ENCODE assay signal across 9 mouse cellular contexts in the genomic region with DNA sequence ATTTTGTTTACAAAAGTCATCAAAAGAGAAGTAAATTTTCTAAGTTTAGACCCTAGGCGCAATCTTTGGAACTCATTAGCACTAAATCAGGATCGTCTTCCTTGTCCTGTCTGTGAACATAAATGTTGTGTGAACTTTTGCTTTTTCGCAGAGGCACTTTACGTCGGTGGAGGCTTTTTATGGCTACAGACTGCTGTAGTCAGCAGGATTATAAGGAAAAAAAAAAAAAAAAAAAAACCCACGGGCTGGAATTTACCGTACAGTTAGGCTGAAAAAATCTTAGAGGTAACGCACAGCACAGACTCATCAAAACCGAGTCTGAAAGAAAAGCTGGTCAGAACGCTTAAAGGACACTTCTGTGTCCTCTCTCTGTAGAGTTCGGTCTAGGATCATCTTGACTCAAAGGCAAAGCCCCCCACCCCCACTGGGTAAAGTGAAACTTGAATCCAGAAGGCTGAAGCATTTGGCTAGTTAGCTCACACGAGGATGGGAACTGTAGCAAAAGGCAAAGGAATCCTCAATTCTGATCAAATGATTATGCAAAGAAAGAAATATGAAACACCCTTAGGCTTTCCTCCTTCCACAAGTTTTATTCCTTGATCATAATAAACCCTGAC. TPM values are rescaled to one million over a fixed set of nuclear protein-coding genes. Genes with fewer than 3 reads are reported as not detected.
DNase-seq lines count a peak whose midpoint lies in the region; ATAC-seq and TF ChIP-seq lines count a peak whose summit lies in the region.
"Had no signal": no experiment of that assay in that cellular context is flagged by ENCODE, and none has a peak within 500 bp of the region (broad histone marks: within the 10 kb centered on the region; RNA-seq: fewer than 3 reads in every experiment).

No protein-coding gene starts in this region.

- TF ChIP-seq CTCF in spleen, adult 2 months (IDR thresholded peaks at IDR 0.05; ENCODE audit: extremely low read depth, insufficient read depth, insufficient read length, insufficient replicate concordance) = no peak
- TF ChIP-seq CTCF in stomach, postnatal 0 days (IDR thresholded peaks at IDR 0.05; ENCODE audit: low read depth) = no peak

- peak overlapping the region; percentile 50 for H3K4me2 ChIP-seq in limb, embryonic 12.5 days
- peak overlapping the region; percentile 52 for H3K4me2 ChIP-seq in stomach, postnatal 0 days (replicated peaks; ENCODE audit: low read depth)
- no peak overlapping the region for H3K4me2 ChIP-seq in midbrain, embryonic 11.5 days

- no peak for TF ChIP-seq POLR2A in spleen, adult 2 months (IDR thresholded peaks at IDR 0.05; ENCODE audit: low read depth, low read length)

- 46% methylated on average over 12 of the region's 12 CpGs for WGBS in spleen, adult 2 months
- 14% methylated on average over 12 of the region's 12 CpGs for WGBS in limb, embryonic 12.5 days
- WGBS in stomach, postnatal 0 days = 11% methylated on average over 12 of the region's 12 CpGs
- WGBS in midbrain, embryonic 11.5 days = 61% methylated on average over 12 of the region's 12 CpGs

- no peak for DNase-seq in spleen, adult 2 months (ENCODE audit: low read depth in 1 of 2, low spot score in 2 of 2)
- DNase-seq in spleen, adult 18-20 months = no peak
- peak; percentile 23 for DNase-seq in gastrocnemius, postnatal 25 days
- DNase-seq in stomach, postnatal 0 days (ENCODE audit: low spot score) = no peak
- no peak for DNase-seq in midbrain, embryonic 11.5 days (ENCODE audit: low spot score, missing footprints)
- DNase-seq in urinary bladder, postnatal 10 days (ENCODE audit: low spot score) = no peak
- DNase-seq in thymus, postnatal 10 days (ENCODE audit: low spot score in 2 of 2) = no peak

- no peak overlapping the region for H3K9ac ChIP-seq in limb, embryonic 12.5 days (replicated peaks)
- peak overlapping the region; percentile 56 for H3K9ac ChIP-seq in stomach, postnatal 0 days (ENCODE audit: low read length)
- no peak overlapping the region for H3K9ac ChIP-seq in midbrain, embryonic 11.5 days (ENCODE audit: low read length)

- H3K9me3 ChIP-seq in limb, embryonic 12.5 days = no peaks in the 10 kb centered on the region
- H3K9me3 ChIP-seq in stomach, postnatal 0 days (ENCODE audit: control insufficient read depth, low read length) = no peaks in the 10 kb centered on the region
- no peaks in the 10 kb centered on the region for H3K9me3 ChIP-seq in midbrain, embryonic 11.5 days (ENCODE audit: control insufficient read depth, low read length)

- no peak overlapping the region for H3K27ac ChIP-seq in spleen, adult 2 months (ENCODE audit: insufficient read depth, low read length)
- H3K27ac ChIP-seq in limb, embryonic 12.5 days = no peak overlapping the region
- H3K27ac ChIP-seq in stomach, postnatal 0 days (replicated peaks) = peak overlapping the region; percentile 86
- H3K27ac ChIP-seq in midbrain, embryonic 11.5 days (ENCODE audit: low read depth, low read length) = no peak overlapping the region
- H3K27ac ChIP-seq: macrophage had no signal

- H3K4me3 ChIP-seq in spleen, adult 2 months (ENCODE audit: extremely low read depth, insufficient read depth, insufficient read length) = peak overlapping the region; percentile 33
- peak overlapping the region; percentile 35 for H3K4me3 ChIP-seq in limb, embryonic 12.5 days (replicated peaks)
- H3K4me3 ChIP-seq in stomach, postnatal 0 days (ENCODE audit: low read depth, low read length) = peak overlapping the region; percentile 44
- H3K4me3 ChIP-seq in midbrain, embryonic 11.5 days (ENCODE audit: low read depth, low read length) = no peak overlapping the region

- no peaks in the 10 kb centered on the region for H3K4me1 ChIP-seq in spleen, adult 2 months (ENCODE audit: control insufficient read depth, insufficient read depth, insufficient read length)
- peaks cover 7% of the 10 kb centered on the region for H3K4me1 ChIP-seq in limb, embryonic 12.5 days (replicated peaks)
- no peaks in the 10 kb centered on the region for H3K4me1 ChIP-seq in stomach, postnatal 0 days (replicated peaks; ENCODE audit: control insufficient read depth, insufficient read depth)
- no peaks in the 10 kb centered on the region for H3K4me1 ChIP-seq in midbrain, embryonic 11.5 days (ENCODE audit: control insufficient read depth, insufficient read depth, low read length)

- no peak for TF ChIP-seq EP300 in stomach, postnatal 0 days (optimal IDR thresholded peaks at IDR 0.05)

- no peaks in the 10 kb centered on the region for H3K27me3 ChIP-seq in spleen, adult 2 months (ENCODE audit: control insufficient read depth, insufficient read depth, low read length)
- H3K27me3 ChIP-seq in limb, embryonic 12.5 days = no peaks in the 10 kb centered on the region
- no peaks in the 10 kb centered on the region for H3K27me3 ChIP-seq in stomach, postnatal 0 days (ENCODE audit: control insufficient read depth, insufficient read depth, low read length)
- no peaks in the 10 kb centered on the region for H3K27me3 ChIP-seq in midbrain, embryonic 11.5 days (ENCODE audit: control insufficient read depth, insufficient read depth, low read length)

- H3K36me3 ChIP-seq in spleen, adult 2 months (ENCODE audit: control insufficient read depth, insufficient read depth, low read length) = no peaks in the 10 kb centered on the region
- no peaks in the 10 kb centered on the region for H3K36me3 ChIP-seq in limb, embryonic 12.5 days
- H3K36me3 ChIP-seq in stomach, postnatal 0 days (ENCODE audit: control insufficient read depth, insufficient read depth, low read length) = no peaks in the 10 kb centered on the region
- no peaks in the 10 kb centered on the region for H3K36me3 ChIP-seq in midbrain, embryonic 11.5 days (ENCODE audit: control insufficient read depth, insufficient read depth, low read length)

- peak; percentile 50 for ATAC-seq in limb, embryonic 12.5 days (ENCODE audit: insufficient number of reproducible peaks, insufficient read depth, low FRiP score, low TSS enrichment, low read depth)
- peak; percentile 38; the same call in 1 of the 2 replicates for ATAC-seq in stomach, postnatal 0 days (ENCODE audit: low FRiP score, low TSS enrichment)
- ATAC-seq in midbrain, embryonic 11.5 days (ENCODE audit: low FRiP score) = no peak

RNA-seq across cellular contexts. Expression of gene Abi3bp, which starts 1.0 kb away (rescaled TPM):
- polyA plus RNA-seq in spleen, adult 2 months (2012; rRNA removed) = 2.3 and 2.5 TPM in 2 replicates
- total RNA-seq in gastrocnemius, postnatal 25 days (2021) = 10 to 100 TPM; 13.2 to 17.9 TPM
- 0.97 and 1.3 TPM in 2 replicates for polyA plus RNA-seq in limb, embryonic 12.5 days (2016; fragmentation: Nextera tagmentation; extraction: Ambion mirVana)
- polyA plus RNA-seq in stomach, postnatal 0 days (2015; fragmentation: Nextera tagmentation; extraction: Ambion mirVana) = 24.7 and 28.6 TPM in 2 replicates
- polyA plus RNA-seq in midbrain, embryonic 11.5 days (2014; fragmentation: Nextera tagmentation; extraction: Ambion mirVana) = 0.41 and 0.45 TPM in 2 replicates
- polyA plus RNA-seq: macrophage had no signal
